Mouse (Mus musculus) lung, postnatal 10 days (tissue): ENCODE measurements at regions not wholly inside any gene's neighbourhood (a gene's known extent, or its start where the extent isn't known, plus 50 kb on each side); places are given as distances from the start of the nearest gene placed in this dataset.

Experiments
- DNase-seq: peaks from one replicate; pipeline ENCODE4 v3.0.0; 2021

GRCm38 (mm10) chr14:68783216-68783615 is 510.9 kb downstream of the Synb start:
- DNase-seq: no peak

DNA sequence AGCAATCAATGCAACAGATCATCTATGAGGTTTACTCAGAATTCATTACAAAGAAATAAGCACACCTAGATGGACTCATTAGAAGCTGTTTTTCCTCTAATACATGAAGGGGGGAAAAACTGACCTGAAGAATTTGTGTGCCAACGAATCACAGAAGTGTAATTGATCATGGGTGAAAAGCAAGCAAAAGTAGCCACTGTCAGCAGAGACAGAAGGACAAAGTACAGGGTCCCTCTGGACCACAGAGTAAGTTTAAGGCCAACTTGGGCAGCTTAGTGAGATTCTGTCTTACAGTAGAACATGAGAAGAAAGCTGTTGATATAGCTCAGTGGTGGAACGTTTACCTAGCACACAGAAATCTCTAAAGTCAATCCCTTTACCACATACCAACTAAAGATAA is 523.7 kb downstream of the Synb start:
- DNase-seq: no peak

- peak; percentile 60 for DNase-seq
These were observed 531.2 kb downstream of the Synb start for GRCm38 (mm10) chr14:68762916-68763315.

DNA sequence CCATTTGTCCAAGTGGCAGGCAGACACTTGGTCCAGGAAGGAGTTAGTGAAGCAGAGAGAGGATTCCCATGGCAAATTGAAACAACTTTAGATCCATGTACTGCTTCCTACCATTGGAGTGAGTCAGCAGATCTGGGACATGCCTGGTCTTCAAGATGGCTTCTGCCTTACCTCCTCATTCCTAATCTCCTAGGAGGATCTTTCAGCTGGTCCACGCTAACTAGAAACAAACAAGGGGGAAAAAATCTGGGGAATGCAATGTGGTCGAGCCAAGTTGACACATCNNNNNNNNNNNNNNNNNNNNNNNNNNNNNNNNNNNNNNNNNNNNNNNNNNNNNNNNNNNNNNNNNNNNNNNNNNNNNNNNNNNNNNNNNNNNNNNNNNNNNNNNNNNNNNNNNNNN is 549.4 kb downstream of the Synb start:
- no peak for DNase-seq

- no peak for DNase-seq
These were observed 555.6 kb downstream of the Synb start for GRCm38 (mm10) chr14:68738474-68738873.

- DNase-seq: peak; percentile 85
These were observed 558.3 kb downstream of the Synb start for GRCm38 (mm10) chr14:68735756-68736155.

DNA sequence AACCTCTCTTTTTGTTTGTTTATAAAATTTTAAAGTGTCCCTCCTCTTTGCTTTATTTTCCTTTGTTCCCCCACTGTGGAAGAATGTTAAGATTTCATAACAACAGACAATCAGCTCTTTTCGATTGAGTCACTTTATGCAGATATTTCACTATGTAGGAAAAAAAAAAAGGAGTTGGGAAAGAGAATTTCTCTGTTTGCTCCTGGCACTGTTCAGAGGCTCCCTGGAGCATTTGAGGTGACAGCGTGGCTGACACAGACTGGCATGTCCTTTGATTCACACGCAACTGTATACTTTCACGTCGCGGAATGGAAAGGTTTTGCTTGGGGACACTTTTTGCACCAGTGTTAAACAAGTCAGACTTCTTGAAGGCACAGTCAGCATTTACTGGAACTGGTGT is 572.9 kb downstream of the Synb start:
- DNase-seq: peak; percentile 50

DNA sequence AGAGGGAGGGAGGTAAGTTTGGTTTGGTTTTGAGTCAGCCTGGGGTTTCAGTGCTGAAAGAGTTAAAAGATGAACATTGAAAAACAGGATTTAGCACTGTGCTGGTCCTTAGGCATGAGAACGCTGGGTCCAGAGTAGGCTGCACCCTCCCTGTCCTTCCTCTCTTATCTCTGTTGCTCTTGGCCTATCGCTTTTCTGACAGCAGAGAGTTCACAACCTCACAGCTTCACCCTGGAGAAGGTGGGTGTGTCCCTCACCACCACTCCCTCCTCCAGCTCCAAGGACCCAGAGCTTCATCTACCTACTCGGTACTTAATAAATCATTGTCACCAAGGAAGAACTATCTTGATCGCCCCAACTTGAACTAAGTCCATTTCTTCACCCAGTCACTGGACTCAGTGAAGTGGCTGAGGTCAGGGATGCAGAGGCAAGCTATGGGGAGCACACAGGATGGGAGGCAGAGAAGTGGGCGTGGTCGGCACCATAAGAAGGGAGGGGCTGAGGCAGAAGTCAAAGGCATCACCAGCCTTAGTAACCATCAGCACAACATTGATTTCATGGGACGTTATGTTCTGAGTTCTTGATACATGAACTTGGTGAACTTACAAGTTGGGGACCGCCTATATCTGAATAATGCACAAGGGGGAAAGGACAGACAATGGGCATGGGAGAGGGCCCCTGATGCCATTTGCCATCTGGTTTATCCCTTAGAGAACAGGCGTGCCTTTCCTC is 574.5 kb downstream of the Synb start:
- no peak for DNase-seq

DNA sequence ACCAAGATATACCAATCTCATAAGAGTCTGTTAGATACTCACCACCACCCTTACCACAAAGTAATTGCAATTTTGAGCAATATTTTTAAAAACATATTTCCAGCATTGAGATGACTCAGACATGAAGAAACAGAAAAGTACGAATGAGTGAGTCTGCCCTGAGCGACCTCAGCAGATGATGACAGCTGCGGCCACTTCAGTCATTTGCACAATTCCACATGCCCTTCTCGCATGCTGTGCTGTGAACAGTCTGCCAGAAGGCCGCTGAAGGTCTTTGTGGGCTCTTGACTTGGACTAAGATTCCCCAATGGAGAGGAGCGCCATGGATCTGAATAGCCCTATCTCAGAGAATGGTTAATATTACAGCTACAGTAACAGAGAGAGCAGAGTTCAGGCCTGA is 575.3 kb downstream of the Synb start:
- peak; percentile 12 for DNase-seq
